Mouse (Mus musculus): ENCODE data around the gene Megf11.
A peak's percentile ranks its signal among the peaks of the same experiment; 100 is the strongest.

Megf11 gene

DNA sequence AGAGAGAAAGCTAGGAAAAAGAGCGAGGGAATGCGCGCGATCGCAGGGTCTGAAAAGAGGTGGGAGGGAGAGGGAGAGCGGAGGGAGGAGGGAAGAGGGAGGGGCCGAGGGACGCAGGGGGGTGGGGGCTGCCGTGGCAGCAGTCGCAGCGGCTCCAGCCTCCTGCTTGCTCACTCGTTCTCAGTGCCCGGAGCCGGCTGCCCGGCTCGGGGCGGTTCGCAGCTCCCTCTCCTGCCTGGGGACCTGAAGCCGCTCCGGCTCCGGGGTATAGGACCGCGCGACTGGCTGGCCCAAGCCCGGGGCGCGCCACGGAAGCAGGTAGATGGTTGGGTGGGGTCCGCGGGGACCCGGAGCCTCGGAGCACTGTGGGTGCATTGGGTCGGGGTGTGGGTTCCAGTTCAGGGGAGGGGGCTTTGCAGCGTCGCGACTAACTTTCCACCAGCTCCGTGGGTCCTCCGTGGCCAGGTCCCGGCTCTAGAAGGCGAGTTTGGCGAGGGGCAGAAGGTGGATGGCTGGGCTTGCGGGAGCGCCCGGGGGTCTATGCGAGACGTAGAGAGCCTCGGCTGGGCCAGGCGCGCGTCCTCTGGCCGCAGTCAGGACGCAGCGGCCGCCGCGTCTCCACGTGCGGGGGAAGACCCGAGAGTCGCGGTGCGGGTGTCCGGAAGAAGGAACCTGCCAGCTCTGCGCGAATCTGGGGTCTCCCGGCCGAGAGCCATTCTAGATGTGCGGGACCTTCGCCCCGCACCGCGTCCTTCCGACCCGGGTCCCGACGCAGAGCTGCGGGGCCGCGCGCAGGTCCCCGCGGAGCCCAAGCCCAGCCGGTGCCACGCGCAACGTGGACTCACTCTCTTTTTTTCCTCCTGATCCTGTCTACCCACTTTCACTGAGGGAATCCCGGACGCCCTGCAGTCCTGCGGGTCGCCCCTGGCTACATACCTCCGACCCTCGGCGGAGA is at the start of gene Megf11:
Gene Megf11, plus strand, starts transcription at position 116 of the 955 bp plus-strand sequence.
- no peak for DNase-seq (ENCODE audit: low spot score)

- DNase-seq (ENCODE audit: low spot score) = no peak
These were observed 49.6 kb upstream of the Megf11 start for GRCm38 (mm10) chr9:64335825-64336224.

GRCm38 (mm10) chr9:64339361-64339760 is 46.1 kb upstream of the Megf11 start:
- DNase-seq (ENCODE audit: low spot score) = no peak

DNA sequence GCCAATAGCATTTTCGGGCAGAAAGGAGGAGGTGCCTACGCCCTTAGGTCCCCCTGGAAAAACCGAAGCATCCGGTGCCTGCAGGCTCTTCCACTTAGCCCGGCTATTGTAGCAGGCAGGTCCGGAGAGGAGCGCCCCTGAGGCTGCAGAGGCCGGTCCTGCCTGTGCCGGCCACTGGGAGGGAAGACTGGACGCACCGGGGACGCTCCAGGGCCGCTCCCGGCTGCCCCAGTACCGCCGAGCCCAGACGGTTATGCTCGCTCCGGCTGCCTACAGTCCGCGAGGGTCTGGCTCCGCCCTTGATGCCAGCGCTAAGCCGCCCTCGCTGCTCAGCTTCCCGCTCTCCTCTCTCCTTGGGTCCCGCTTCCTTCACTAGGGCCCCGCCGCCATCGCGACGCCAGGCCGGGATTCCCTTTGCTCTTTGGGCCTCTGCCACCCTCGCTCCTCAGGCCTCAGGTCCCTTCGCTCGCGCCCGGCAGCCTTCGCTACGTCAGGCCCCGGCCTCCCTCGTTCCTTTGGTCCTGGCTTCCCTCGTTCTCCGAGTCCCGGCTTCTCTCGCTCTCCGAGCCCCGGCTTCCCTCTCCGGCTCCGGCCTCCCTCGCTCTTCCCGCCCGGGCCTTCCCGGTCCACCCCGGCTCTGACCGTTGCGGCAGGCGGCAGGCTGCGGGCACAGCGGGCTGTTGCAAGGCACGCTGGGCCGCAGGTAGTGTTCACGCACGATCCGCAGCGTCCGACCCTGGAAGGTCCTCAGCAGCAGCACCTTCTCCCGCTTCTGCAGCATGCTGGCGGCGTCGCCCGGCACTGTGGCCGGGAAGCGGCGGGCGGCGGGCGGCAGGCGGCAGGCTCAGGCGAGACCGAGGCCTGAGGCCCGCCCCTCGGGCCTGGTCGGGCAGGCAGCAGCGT is 44.8 kb upstream of the Megf11 start:
- peak; percentile 57 for DNase-seq (ENCODE audit: low spot score)

DNA sequence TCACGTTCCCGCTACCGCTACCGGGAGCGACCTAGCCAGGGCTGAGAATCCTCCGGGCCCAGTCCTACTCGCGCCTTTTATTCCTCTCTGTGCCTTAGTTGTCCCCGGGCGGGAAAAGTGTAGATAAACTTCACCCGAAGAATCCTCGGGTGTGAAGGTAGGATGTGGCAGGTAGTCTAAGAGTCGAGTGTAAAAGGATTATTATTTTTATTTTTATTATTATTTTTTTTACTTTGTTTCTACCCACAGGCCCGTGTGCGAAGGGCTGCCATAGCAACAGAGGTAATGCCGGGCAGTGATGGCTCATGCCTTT is 44.2 kb upstream of the Megf11 start, which contains the start of gene Dis3l:
Gene Dis3l, minus strand, starts transcription at position 35 of the 313 bp plus-strand sequence.
- DNase-seq (ENCODE audit: low spot score) = no peak

GRCm38 (mm10) chr9:64341671-64342070 is 43.8 kb upstream of the Megf11 start:
- DNase-seq (ENCODE audit: low spot score) = no peak

DNA sequence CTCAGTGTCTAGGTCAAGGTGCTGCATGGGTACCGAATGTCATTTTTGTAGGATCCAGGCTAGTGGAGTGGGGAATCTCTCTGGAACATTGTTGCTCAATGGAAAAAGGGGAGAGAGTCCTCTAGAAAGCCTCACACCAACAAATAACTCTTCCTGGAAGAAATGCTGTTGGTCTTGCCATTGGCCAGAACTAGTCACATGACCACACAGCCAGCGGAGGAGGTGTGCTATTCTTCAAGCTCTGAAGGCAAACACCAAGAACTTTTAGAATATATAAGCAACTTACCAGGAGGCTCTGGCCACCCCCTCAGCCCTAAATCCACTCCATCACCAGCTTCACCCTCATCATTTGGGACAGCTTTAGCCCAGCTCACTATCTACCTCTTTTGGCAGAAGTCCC is 41.8 kb upstream of the Megf11 start:
- no peak for DNase-seq (ENCODE audit: low spot score)

- DNase-seq (ENCODE audit: low spot score) = no peak
These were observed 39.5 kb upstream of the Megf11 start for GRCm38 (mm10) chr9:64345931-64346330.

DNA sequence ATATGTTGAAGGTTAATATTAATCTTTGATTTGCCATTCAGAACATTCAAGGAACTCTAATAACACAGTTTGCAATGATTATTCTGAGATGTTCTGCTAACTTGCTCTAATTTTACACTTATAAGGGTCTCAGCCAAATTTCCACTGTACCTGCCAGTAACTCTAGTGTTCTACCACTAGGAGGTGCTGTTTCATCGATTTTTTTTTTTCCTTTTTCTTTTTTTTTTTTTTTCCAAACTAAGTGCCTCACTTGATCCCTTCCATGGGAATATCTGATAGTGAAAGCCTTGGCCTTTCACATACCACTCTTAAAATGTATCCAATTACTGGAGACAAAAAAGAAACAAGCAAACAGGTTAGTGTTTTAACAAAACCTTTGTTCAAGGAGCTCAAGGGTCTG is 38.0 kb upstream of the Megf11 start:
- no peak for DNase-seq (ENCODE audit: low spot score)

DNA sequence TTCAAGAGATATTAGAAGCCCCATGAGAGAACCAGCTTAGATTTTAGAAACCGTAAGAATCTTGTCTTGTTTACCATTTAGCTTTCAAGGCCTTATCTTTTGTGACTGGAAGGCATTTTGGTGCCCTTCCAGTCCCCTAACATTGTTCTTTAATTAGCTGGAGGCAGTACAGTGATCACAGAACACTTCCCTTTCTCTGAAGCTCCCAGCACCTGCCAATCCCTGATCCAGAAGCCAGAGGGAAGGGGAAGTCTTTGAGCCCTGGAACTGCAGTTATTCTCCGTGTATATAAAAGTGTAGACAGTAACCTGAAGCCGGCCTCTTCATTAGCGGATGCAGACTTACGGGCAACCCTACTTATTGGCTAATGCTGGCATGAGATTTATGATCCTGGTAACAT is 35.9 kb upstream of the Megf11 start:
- no peak for DNase-seq (ENCODE audit: low spot score)

DNA sequence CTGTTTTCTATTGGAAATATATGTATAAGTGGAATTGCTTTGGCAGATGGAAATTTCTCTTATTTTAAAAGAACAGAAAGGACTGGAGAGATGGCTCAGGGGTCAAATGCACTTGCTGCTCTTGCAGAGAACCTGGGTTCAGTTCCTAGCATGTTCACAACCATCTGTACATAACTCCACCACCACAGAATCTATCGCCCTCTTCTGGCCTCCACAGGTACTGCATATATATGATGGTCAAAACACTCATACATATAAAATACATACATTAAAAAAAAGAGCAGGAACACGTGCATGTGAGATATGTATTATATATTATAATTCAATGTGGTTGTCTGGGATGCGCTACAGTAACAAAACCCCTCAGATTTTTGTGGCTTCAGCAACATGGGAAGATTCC is 34.2 kb upstream of the Megf11 start:
- DNase-seq (ENCODE audit: low spot score) = no peak

DNA sequence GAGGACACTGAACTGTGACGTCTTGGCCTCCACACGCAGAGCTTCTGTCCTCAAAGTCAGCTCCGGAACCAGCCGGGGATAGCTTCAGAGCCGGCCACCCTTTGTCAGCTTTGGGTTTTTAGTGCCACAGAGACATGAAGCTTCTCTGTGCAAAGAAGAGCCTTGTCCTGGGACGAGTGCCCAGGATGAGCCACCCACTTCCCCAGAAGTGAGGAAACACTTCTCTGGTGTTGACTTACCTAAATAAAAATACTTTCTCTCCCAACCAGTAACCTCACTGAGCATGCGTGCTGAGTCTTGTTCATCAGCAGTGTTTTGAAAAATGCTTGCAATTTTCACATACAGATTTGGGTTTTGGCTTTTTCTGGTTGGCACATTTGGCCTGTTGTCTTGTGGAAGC is 29.8 kb upstream of the Megf11 start:
- no peak for DNase-seq (ENCODE audit: low spot score)

GRCm38 (mm10) chr9:64361231-64361950 is 24.0 kb upstream of the Megf11 start:
- no peak for DNase-seq (ENCODE audit: low spot score)

DNA sequence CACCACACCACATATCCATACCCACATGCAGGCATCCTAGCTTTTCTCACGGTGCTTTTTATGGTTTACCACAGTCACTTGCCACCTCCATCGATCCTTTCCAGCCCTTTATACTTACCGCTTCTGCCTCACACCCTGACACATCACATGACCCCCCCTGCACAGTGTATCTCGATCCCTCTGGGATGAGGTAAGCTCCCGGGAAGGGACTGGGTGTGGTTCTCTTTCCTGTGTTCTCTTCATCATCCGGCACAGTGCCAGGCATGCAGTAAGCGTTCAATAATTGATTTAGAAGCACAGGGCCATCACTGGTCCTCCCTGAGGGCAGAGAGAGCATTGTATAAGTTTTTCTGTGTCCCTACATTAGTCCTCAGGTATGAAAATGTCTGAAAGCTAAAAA is 15.6 kb upstream of the Megf11 start:
- DNase-seq (ENCODE audit: low spot score) = no peak

DNA sequence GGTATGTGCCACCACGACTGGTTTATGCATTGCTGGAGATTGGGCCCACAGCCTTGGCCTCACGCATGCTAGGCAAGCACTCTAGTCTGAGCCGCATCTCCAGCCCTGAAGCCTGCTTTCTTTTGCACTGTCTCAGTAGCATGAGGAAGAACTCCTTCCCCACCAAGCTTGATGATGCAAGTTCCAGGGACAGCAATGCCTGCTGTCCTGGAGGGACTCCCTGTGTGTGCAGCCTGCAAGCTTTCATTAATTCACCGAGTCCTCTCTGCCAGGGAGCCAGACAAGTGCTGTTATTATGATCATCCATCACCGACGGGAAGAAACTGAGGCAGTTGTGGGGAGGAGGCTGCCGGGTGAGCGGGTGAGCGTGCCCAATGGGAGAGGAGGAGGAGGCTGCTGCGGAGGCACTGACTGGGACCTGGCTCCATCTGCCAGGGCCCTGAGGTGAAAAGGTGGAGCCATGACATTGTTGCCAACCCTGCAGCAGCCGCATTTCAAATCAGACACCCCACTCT is 14.1 kb upstream of the Megf11 start:
- no peak for DNase-seq (ENCODE audit: low spot score)

DNA sequence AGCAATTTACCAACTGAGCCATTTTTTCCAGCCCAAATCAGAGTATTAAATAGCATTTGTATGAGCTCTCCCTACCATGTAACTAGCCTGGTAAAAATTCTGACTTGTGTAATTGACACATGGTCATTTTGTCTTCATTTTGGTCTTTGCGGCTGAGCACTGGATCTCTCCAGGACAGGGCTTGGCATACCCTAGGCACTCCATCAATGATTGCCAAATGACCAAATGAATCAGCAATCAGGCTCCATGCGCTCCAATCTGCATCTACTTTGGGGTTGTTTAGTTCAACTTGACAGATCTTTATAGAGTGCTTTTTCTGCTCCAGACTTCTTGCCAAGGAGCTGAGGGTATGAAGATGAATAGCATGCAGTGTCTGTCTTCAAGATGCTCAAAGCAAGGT is 9.0 kb upstream of the Megf11 start:
- no peak for DNase-seq (ENCODE audit: low spot score)

DNA sequence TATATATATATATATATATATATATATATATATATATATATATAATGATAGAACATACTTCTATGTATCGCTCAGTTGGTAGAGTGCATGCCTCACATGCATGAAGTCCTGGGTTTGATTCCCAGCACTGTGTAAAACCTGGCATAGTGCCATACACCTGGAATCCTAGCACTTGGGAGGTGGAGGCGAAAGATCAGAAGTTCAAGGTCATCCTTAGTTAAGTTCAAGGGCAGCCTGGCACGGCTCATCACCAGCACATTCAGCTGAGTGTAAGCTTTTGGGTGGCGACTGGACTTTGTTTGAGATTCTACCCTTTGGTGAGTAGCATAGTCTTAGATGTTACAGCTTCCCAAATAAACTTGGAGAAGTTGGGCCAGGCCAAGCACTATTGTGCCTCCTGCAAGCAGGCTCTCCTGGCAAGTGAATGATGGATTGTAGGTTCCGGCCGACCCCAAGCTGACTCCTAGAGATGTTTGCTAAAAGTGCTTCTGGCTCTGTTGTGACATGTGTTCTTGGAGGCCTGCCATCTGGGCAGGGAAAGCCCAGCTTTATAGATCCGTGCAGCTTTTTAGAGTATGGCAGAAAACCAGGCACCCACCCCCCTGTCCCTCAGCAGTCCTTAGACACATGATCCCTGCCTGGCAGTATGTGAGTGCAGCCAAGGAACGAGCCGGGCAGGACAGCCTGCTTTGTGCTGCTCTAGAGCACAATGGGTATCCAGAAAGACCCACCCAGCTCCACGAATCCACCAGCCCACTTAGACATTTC is 2.2 kb upstream of the Megf11 start:
- no peak for DNase-seq (ENCODE audit: low spot score)

- no peak for DNase-seq (ENCODE audit: low spot score)
These were observed 1.2 kb downstream of the Megf11 start for GRCm38 (mm10) chr9:64386466-64387211.

DNA sequence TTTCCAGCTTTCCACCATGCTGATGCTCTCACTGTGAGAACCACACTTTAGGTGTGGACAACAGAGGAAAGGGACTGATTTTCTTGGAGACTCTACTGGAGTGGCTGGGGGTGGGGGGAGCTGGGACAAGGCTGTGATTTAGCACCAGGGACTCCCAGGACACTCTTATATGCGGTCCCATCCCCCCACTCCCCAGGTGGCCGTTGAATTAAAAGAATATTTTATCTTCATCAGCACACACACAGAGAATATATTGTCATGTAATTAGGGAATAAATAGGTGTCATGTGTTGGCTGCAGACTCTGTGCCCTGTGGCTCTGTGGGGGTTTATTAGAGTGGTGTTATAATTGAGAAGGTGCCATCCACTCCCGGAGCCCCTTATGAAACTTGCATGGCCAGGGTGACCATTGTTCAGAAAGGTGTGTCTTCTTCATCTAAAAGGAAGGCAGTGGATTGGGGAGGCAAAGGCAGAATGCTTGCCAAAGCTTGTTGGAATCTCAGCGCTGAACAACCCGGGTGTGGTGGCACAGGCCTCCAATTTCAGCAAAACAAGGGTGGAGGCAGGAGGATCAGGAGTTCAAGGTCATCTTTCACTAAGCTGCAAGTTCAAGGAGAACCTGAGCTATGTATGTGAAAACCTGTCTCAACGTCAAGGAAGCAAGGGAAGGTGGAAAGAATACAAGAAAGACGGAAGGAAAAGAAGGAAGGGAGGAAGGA is 4.3 kb downstream of the Megf11 start:
- no peak for DNase-seq (ENCODE audit: low spot score)

Data from ovary, adult 18-20 months (tissue).